Comparison of ENCODE assay signal across 10 mouse cellular contexts in the genomic region with DNA sequence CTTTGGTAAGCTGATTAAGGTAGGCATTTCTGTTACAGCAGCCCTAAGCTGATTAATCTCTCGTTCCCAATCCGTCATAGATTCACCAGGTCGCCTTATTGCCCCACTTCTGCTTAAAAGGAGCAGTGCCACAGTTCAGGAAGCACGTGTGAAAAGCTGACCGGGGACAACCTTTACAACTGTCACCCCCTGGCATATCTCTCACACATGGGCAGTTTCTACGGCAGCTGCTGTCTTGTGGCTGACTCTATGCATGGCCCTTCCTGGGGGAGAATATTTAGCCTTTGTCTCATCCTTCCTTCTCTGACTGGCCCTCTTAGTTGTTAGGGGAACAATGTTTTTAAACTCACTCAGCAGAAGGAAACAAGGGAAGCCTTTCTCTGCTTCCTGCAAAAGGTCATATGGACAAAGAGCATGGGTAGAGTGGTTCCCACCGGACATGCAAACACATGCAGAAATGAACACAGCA.
DNase-seq lines count a peak whose midpoint lies in the region; ATAC-seq and TF ChIP-seq lines count a peak whose summit lies in the region.
"Had no signal": no experiment of that assay in that cellular context is flagged by ENCODE, and none has a peak within 500 bp of the region (broad histone marks: within the 10 kb centered on the region; RNA-seq: fewer than 3 reads in every experiment).

No protein-coding gene starts in this region.

- no peak overlapping the region for H3K27ac ChIP-seq in heart, postnatal 0 days (ENCODE audit: low read depth)
- no peak overlapping the region for H3K27ac ChIP-seq in embryonic facial prominence, embryonic 11.5 days (replicated peaks; ENCODE audit: low read depth, low read length)
- 0 out of 2 replicates have a peak overlapping the region, but pooled peaks have one; percentile 45 for H3K27ac ChIP-seq in limb, embryonic 12.5 days
- H3K27ac ChIP-seq: lung, embryonic 15.5 days had no signal

- DNase-seq in heart, postnatal 0 days (ENCODE audit: low spot score), result peak; percentile 11
- DNase-seq in heart, postnatal 25 days (ENCODE audit: low spot score), result no peak
- DNase-seq in 416B (ENCODE audit: low read depth), result peak; percentile 25
- peak; percentile 23 for DNase-seq in embryonic facial prominence, embryonic 11.5 days (ENCODE audit: low spot score)
- DNase-seq in cerebellum, adult 18-20 months, result no peak
- DNase-seq: right cerebral cortex, postnatal 4 days had no signal

- intact Hi-C loops in heart, postnatal 25 days (cut with DNase I), result no loop called here

- H3K9me3 ChIP-seq in heart, postnatal 0 days (replicated peaks; ENCODE audit: control insufficient read depth, low read length), result no peaks in the 10 kb centered on the region
- no peaks in the 10 kb centered on the region for H3K9me3 ChIP-seq in embryonic facial prominence, embryonic 11.5 days (replicated peaks; ENCODE audit: control insufficient read depth, low read length)
- no peaks in the 10 kb centered on the region for H3K9me3 ChIP-seq in limb, embryonic 12.5 days
- H3K9me3 ChIP-seq: lung, embryonic 15.5 days had no signal

- no peak for TF ChIP-seq CTCF in heart, postnatal 0 days (IDR thresholded peaks at IDR 0.05; ENCODE audit: low read depth)

- H3K4me2 ChIP-seq in heart, postnatal 0 days (ENCODE audit: low read depth, low read length), result no peak overlapping the region
- H3K4me2 ChIP-seq in embryonic facial prominence, embryonic 11.5 days (ENCODE audit: low read depth, low read length), result no peak overlapping the region
- H3K4me2 ChIP-seq in limb, embryonic 12.5 days, result no peak overlapping the region
- H3K4me2 ChIP-seq: lung, embryonic 15.5 days had no signal

- WGBS in heart, postnatal 0 days, result 34% methylated on average over 7 of the region's 7 CpGs
- 27% methylated on average over 7 of the region's 7 CpGs for WGBS in embryonic facial prominence, embryonic 11.5 days
- WGBS in limb, embryonic 12.5 days, result 34% methylated on average over 7 of the region's 7 CpGs

- no peaks in the 10 kb centered on the region for H3K36me3 ChIP-seq in heart, postnatal 0 days (replicated peaks; ENCODE audit: control insufficient read depth, insufficient read depth, low read length)
- H3K36me3 ChIP-seq in embryonic facial prominence, embryonic 11.5 days (replicated peaks; ENCODE audit: control insufficient read depth, insufficient read depth, low read depth, low read length), result no peaks in the 10 kb centered on the region
- H3K36me3 ChIP-seq in limb, embryonic 12.5 days, result no peaks in the 10 kb centered on the region
- H3K36me3 ChIP-seq: lung, embryonic 15.5 days had no signal

- no peak overlapping the region for H3K9ac ChIP-seq in heart, postnatal 0 days (replicated peaks; ENCODE audit: low read depth, low read length)
- no peak overlapping the region for H3K9ac ChIP-seq in embryonic facial prominence, embryonic 11.5 days (replicated peaks; ENCODE audit: low read length)
- no peak overlapping the region for H3K9ac ChIP-seq in limb, embryonic 12.5 days (replicated peaks)
- H3K9ac ChIP-seq: lung, embryonic 15.5 days had no signal

- TF ChIP-seq EP300 in heart, postnatal 0 days (IDR thresholded peaks at IDR 0.05; ENCODE audit: low read depth), result no peak

- H3K4me3 ChIP-seq in heart, postnatal 0 days (ENCODE audit: low read depth, low read length), result no peak overlapping the region
- H3K4me3 ChIP-seq in embryonic facial prominence, embryonic 11.5 days (ENCODE audit: low read depth, low read length), result no peak overlapping the region
- no peak overlapping the region for H3K4me3 ChIP-seq in limb, embryonic 12.5 days (replicated peaks)
- H3K4me3 ChIP-seq: lung, embryonic 15.5 days had no signal

- H3K27me3 ChIP-seq in heart, postnatal 0 days (ENCODE audit: control insufficient read depth, insufficient read depth, low read length), result no peaks in the 10 kb centered on the region
- no peaks in the 10 kb centered on the region for H3K27me3 ChIP-seq in embryonic facial prominence, embryonic 11.5 days (ENCODE audit: control insufficient read depth, insufficient read depth, low read length)
- H3K27me3 ChIP-seq in limb, embryonic 12.5 days, result no peaks in the 10 kb centered on the region
- H3K27me3 ChIP-seq: lung, embryonic 15.5 days had no signal

- ATAC-seq in heart, postnatal 0 days (ENCODE audit: insufficient read depth, low read depth), result no peak
- ATAC-seq in embryonic facial prominence, embryonic 11.5 days (replicated peaks; ENCODE audit: insufficient number of reproducible peaks, low FRiP score, low TSS enrichment, low read depth), result no peak
- ATAC-seq in limb, embryonic 12.5 days (ENCODE audit: insufficient number of reproducible peaks, insufficient read depth, low FRiP score, low TSS enrichment, low read depth), result no peak
- no peak for ATAC-seq in erythroid progenitor cell, adult 5-6 weeks (replicated peaks; ENCODE audit: low FRiP score, poor library complexity, severe bottlenecking)
- ATAC-seq in inflammation-experienced regulatory T-cells, adult 6 months, result no peak

- peaks cover 5% of the 10 kb centered on the region; the same call in 1 of the 2 replicates for H3K4me1 ChIP-seq in heart, postnatal 0 days (ENCODE audit: control insufficient read depth, insufficient read depth)
- no peaks in the 10 kb centered on the region for H3K4me1 ChIP-seq in embryonic facial prominence, embryonic 11.5 days (ENCODE audit: control insufficient read depth, insufficient read depth, low read length)
- peaks cover 21% of the 10 kb centered on the region for H3K4me1 ChIP-seq in limb, embryonic 12.5 days (replicated peaks)

Comparison
In these comparisons a context has a peak if more than half of its experiments do, and no peak if none do; other contexts are left out.
1. DNase-seq: peak in heart, postnatal 0 days (single experiment), 416B (single experiment) and embryonic facial prominence, embryonic 11.5 days (single experiment); none in heart, postnatal 25 days (single experiment) and cerebellum, adult 18-20 months (0 of 2).